10 mouse cellular contexts compared by ENCODE assay signal in genomic region chr15:101042613-101043012, GRCm38 (mm10). TPM values are rescaled to one million over a fixed set of nuclear protein-coding genes. Genes with fewer than 3 reads are reported as not detected.
A peak's percentile ranks its signal among the peaks of the same experiment; 100 is the strongest.
DNase-seq lines count a peak whose midpoint lies in the region; TF ChIP-seq lines count a peak whose summit lies in the region.
"Had no signal": no experiment of that assay in that cellular context is flagged by ENCODE, and none has a peak within 500 bp of the region (broad histone marks: within the 10 kb centered on the region; RNA-seq: fewer than 3 reads in every experiment).

No protein-coding gene starts in this region.

- no peak for TF ChIP-seq POLR2A in heart, adult 2 months (IDR thresholded peaks at IDR 0.05; ENCODE audit: insufficient read depth, low read depth, low read length)

- no peak overlapping the region for H3K4me3 ChIP-seq in heart, adult 2 months
- no peak overlapping the region for H3K4me3 ChIP-seq in heart, embryonic 10.5 days
- no peak overlapping the region for H3K4me3 ChIP-seq in embryonic facial prominence, embryonic 10.5 days
- H3K4me3 ChIP-seq: limb, embryonic 15.5 days had no signal

- H3K9ac ChIP-seq in heart, adult 2 months (ENCODE audit: low read depth, low read length): no peak overlapping the region
- H3K9ac ChIP-seq: limb, embryonic 15.5 days had no signal

- peaks cover 21% of the 10 kb centered on the region for H3K27me3 ChIP-seq in heart, adult 2 months (ENCODE audit: control insufficient read depth, insufficient read depth, low read length)
- peaks cover 95% of the 10 kb centered on the region for H3K27me3 ChIP-seq in heart, embryonic 10.5 days (ENCODE audit: insufficient read depth, poor library complexity, severe bottlenecking)
- peaks cover 94% of the 10 kb centered on the region for H3K27me3 ChIP-seq in embryonic facial prominence, embryonic 10.5 days (replicated peaks; ENCODE audit: low read depth, poor library complexity, severe bottlenecking)

- H3K4me1 ChIP-seq in heart, adult 2 months (ENCODE audit: control insufficient read depth, insufficient read depth, low read length): no peaks in the 10 kb centered on the region; the same call in 1 of the 2 replicates
- H3K4me1 ChIP-seq in heart, embryonic 10.5 days: peaks cover 17% of the 10 kb centered on the region
- H3K4me1 ChIP-seq in embryonic facial prominence, embryonic 10.5 days: peaks cover 39% of the 10 kb centered on the region

- WGBS in heart, adult 2 months: 25% methylated on average over 6 of the region's 6 CpGs
- WGBS in heart, embryonic 10.5 days: 16% methylated on average over 6 of the region's 6 CpGs
- WGBS in embryonic facial prominence, embryonic 10.5 days: 24% methylated on average over 6 of the region's 6 CpGs

- no peak overlapping the region for H3K27ac ChIP-seq in heart, adult 2 months
- H3K27ac ChIP-seq in heart, embryonic 10.5 days: no peak overlapping the region
- no peak overlapping the region for H3K27ac ChIP-seq in embryonic facial prominence, embryonic 10.5 days (replicated peaks)
- H3K27ac ChIP-seq: limb, embryonic 15.5 days had no signal

- H3K36me3 ChIP-seq in heart, adult 2 months (ENCODE audit: control insufficient read depth, insufficient read depth, low read length): no peaks in the 10 kb centered on the region
- no peaks in the 10 kb centered on the region for H3K36me3 ChIP-seq in heart, embryonic 10.5 days
- H3K36me3 ChIP-seq in embryonic facial prominence, embryonic 10.5 days (replicated peaks): no peaks in the 10 kb centered on the region; the same call in 1 of the 2 replicates
- H3K36me3 ChIP-seq: limb, embryonic 15.5 days had no signal

- TF ChIP-seq EP300 in heart, adult 2 months (IDR thresholded peaks at IDR 0.05; ENCODE audit: insufficient read depth, low read depth, low read length): no peak

- no peaks in the 10 kb centered on the region for H3K9me3 ChIP-seq in heart, embryonic 10.5 days
- H3K9me3 ChIP-seq in embryonic facial prominence, embryonic 10.5 days: no peaks in the 10 kb centered on the region
- H3K9me3 ChIP-seq: limb, embryonic 15.5 days had no signal

- H3K79me2 ChIP-seq in heart, adult 2 months (replicated peaks; ENCODE audit: control insufficient read depth, insufficient read depth, low read length): no peaks in the 10 kb centered on the region

- peak in 1 of 2 experiments; percentile 72 for DNase-seq in heart, adult 2 months
- no peak for DNase-seq in heart, embryonic 10.5 days (ENCODE audit: low spot score)
- peak; percentile 38 for DNase-seq in CD4-positive helper T cell, adult 2 months (ENCODE audit: low read depth, low spot score)
- peak; percentile 80 for DNase-seq in adrenal gland, postnatal 14 days
- DNase-seq in embryonic facial prominence, embryonic 10.5 days (ENCODE audit: low spot score): peak; percentile 79
- DNase-seq in layer of hippocampus, adult 11-12 months (ENCODE audit: low spot score): peak; percentile 79
- peak; percentile 53 to 72 for DNase-seq in lung, postnatal 4 days
- DNase-seq in thymus, postnatal 0 days (ENCODE audit: low spot score): peak; percentile 43

- peak; percentile 80 for TF ChIP-seq CTCF in heart, adult 2 months (IDR thresholded peaks at IDR 0.05)

- intact Hi-C loops in heart, adult 2 months (cut with DNase I): loop anchor here (5.0 kb wide), 1 partner anchor 285 kb away; no protein-coding TSS in a partner anchor

RNA-seq across cellular contexts. Expression of gene Gm47841, which starts 4.6 kb away (rescaled TPM):
- total RNA-seq in heart, adult 2 months (2021): not detected
- polyA plus RNA-seq in heart, adult 2 months (2012; rRNA removed): not detected in 2 replicates
- not detected in 2 replicates for polyA plus RNA-seq in heart, embryonic 10.5 days (2016; fragmentation: Nextera tagmentation; extraction: Ambion mirVana)
- total RNA-seq in adrenal gland, postnatal 14 days (2021): 0.49 TPM in 1 of 2 replicates, not detected in the other
- polyA plus RNA-seq in embryonic facial prominence, embryonic 10.5 days (2016; fragmentation: Nextera tagmentation; extraction: Ambion mirVana): not detected in 2 replicates
- not detected in 2 replicates for polyA plus RNA-seq in thymus, postnatal 0 days (2015; fragmentation: Nextera tagmentation; extraction: Ambion mirVana)
- polyA plus RNA-seq: limb, embryonic 15.5 days; stomach, embryonic 14.5 days had no signal

RNA-seq across cellular contexts. Expression of gene Fignl2, which starts 35.8 kb away (rescaled TPM):
- total RNA-seq in heart, adult 2 months (2021): 1 to 10 TPM in 1 of 2 experiments, under 1 TPM in 1; 0.86 to 1.3 TPM
- polyA plus RNA-seq in heart, adult 2 months (2012; rRNA removed): 1.6 and 1.9 TPM in 2 replicates
- polyA plus RNA-seq in heart, embryonic 10.5 days (2016; fragmentation: Nextera tagmentation; extraction: Ambion mirVana): 0.28 and 0.60 TPM in 2 replicates
- 7.9 and 8.8 TPM in 2 replicates for total RNA-seq in adrenal gland, postnatal 14 days (2021)
- polyA plus RNA-seq in embryonic facial prominence, embryonic 10.5 days (2016; fragmentation: Nextera tagmentation; extraction: Ambion mirVana): 1.2 and 1.7 TPM in 2 replicates
- 0.04 TPM in 2 replicates for polyA plus RNA-seq in thymus, postnatal 0 days (2015; fragmentation: Nextera tagmentation; extraction: Ambion mirVana)
